Mouse (Mus musculus): ENCODE data around the gene Rbms3.

Gene Rbms3

DNA sequence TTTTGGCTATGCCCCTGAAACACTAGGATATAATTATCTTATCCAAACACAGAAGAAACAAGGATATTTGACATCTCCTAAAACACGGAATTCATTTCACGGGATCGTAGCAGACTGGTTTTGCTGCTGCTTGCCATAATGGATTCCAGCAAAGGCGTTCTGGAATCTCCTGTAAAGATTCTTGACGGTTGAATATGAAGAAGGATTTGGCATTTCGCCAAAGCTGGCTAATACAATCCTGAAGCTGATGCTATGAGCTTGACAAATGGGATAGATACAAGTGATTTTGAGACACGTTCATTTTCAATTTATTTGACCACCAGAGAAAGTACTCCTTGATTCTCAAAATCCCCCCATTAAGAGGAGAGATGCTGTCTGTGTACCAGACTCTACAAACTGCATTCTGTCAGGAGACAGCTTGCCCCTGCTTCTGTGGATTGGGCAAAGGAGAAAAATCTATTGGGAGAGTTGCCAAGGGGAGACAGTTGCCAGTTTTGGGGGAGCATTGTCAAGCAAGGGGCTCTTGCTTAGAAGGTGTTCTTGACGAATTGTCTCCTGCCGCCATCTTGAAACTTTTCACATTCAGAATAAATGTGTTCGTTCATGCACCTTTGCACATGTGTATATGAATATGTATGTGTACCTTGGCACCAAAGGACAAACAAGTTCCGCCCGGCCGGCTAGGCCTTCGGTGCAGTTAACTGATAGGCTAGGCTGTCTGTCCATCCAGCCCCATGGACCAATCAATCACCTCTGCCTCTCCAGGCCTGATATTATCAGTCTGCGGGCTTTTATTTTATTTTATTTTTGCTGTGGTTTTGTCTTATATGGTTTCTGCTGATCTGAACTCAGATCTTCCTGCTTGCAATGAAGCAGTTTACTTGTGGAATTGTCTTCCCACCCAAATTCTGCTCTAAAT is 442.3 kb downstream of the Rbms3 start:
- no peak for DNase-seq (ENCODE audit: low spot score)

DNA sequence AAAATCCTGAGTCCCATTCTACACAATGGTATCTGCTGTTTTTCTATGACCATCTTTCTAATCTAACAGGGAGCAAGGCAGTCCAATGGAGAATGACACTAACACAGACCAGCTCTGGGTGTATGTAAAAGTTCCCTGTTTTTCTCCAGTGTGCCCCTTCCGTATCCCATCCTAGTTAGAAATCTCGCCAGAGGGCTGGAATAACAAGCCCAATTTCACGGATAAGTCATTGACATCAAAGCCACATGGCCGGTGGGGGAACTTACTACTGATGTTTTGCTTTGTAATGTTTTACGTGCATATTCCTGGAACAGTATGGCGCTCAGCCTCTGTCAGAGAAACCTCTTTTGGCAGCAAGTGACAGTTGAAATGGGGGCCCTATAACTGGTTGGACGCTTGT is 449.1 kb downstream of the Rbms3 start:
- no peak for DNase-seq (ENCODE audit: low spot score)

DNA sequence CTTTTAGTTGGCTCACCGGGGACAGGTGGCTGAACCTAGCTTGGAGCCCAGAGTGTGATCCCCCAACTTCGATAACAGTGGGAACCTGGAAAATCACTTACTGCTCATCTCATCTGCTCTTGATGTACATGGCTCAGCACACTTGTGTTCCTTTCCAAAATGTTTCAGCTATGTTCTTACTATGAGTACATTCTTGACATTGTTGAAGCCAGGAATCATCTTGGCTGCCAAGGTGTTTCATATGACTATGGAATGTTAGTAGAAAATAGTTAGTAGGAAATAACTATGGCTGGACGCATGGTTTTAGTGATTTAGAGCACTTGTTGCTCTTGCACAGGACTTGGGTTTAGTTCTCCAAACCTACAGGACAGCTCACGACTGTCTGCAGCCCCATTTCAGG is 451.3 kb downstream of the Rbms3 start:
- DNase-seq (ENCODE audit: low spot score) = no peak

DNA sequence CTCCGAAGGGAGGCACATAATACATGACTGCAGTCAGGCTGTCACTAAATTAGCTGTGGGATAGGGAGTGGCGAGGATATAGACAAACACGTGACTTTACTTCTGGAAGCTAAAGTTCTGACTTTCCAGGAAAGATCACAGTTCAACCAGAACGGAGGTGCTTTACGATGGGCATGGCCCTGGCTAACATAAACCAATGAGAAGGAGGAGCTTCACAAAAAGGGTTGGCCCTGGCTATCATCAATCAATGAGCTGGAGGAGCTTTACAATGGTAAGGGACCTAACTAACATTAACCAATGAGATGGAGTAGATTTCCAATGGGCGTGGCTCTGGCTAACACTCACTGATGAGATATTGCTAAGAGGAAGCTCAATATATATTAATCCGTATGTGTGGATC is 457.2 kb downstream of the Rbms3 start:
- no peak for DNase-seq (ENCODE audit: low spot score)

GRCm38 (mm10) chr9:117169196-117169595 is 460.5 kb downstream of the Rbms3 start:
- DNase-seq (ENCODE audit: low spot score) = no peak

- no peak for DNase-seq (ENCODE audit: low spot score)
Observed at GRCm38 (mm10) chr9:117163143-117163542, 466.6 kb downstream of the Rbms3 start.

GRCm38 (mm10) chr9:117161150-117161549 is 468.6 kb downstream of the Rbms3 start:
- DNase-seq (ENCODE audit: low spot score) = no peak

GRCm38 (mm10) chr9:117156330-117156905 is 473.3 kb downstream of the Rbms3 start:
- DNase-seq (ENCODE audit: low spot score) = no peak

GRCm38 (mm10) chr9:117154590-117154989 is 475.1 kb downstream of the Rbms3 start:
- DNase-seq (ENCODE audit: low spot score) = no peak

GRCm38 (mm10) chr9:117153686-117154274 is 475.9 kb downstream of the Rbms3 start:
- no peak for DNase-seq (ENCODE audit: low spot score)

DNA sequence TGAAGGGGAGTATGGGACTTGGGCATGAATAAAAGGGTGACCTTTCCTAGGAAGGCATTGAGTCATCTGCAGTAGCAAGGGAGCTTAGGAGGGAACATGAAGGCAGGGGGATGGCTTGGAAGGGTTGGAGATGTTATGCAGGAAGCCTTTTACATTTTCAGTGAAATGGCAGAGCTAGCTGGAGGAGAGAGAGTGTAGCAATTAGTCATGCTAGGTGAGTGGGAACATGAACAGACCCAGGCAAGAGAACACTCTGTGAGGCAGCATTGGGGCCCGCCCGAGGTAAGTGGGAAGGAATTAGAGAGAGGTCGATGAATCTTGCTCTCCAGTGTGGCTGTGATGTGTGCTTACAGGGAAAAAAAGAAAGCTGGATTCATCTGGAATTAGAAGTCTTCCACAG is 477.8 kb downstream of the Rbms3 start:
- DNase-seq (ENCODE audit: low spot score) = no peak

DNA sequence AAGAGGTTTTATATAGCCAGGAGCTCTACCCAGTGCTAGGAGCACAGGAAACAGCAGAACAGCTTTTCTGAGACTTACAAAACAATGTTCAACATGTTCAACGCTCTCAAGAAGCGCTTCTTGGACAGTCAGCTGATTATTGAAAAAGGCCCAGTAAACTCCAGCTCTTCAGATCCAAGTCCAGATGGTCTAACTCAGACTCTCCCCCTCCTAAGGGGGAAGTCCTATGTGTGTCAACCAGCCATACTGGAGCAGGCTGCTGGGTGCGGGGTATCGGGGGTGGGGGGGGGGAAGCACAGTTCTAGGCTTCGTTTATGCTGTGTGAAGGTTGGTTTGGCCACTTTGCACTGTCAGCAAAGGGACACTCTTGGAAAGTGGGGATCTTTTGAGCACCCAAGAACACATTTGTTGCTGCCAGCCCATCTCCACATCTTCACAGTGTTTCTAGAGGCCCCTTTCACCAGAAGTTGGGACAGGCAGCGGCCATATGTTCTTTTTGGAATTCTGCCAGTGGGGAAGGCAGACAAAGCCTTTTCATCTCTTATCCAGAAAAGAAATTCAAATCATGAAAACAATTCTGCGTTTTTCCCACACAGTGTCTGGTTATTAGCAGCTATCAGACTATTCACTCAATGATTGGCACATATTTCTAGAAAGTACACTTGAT is 485.5 kb downstream of the Rbms3 start:
- DNase-seq (ENCODE audit: low spot score) = no peak

- DNase-seq (ENCODE audit: low spot score) = no peak
Observed at GRCm38 (mm10) chr9:117139971-117140370, 489.7 kb downstream of the Rbms3 start.

DNA sequence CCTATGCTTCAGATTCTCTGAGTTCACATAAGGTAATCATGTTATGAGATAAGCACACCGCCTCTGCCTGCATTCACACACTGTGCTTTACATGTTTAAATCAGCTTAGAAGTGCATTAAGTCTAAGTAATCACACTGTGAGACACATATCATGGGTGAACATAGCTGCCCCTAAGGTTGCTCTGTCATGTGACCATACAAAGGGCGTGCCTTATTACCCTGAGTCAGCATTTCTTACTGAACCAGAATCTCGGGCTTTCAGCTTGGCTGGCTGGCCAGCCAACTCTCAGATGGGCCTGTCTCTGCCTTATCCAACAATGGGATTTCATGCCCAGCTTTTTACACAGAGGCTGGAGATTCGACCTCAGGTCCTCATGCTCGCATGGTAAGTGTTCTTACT is 493.3 kb downstream of the Rbms3 start:
- no peak for DNase-seq (ENCODE audit: low spot score)

GRCm38 (mm10) chr9:117134043-117134442 is 495.7 kb downstream of the Rbms3 start:
- DNase-seq (ENCODE audit: low spot score) = peak; percentile 58

DNA sequence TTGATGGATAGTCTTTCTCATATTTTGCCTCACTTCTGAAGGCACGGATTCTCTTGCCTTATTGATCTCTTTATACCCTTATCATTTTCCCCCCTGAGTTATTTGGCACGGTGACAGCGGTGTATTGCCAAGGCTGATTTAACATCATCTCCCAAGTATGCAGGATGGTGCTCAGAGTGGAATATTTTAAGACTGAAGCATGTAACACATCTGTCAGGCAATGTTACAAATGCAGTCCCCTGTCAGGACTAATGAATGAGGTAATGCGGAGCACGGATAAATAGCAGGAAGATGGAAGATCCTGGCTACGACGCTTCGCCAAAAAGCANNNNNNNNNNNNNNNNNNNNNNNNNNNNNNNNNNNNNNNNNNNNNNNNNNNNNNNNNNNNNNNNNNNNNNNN is 502.9 kb downstream of the Rbms3 start:
- DNase-seq (ENCODE audit: low spot score) = no peak

GRCm38 (mm10) chr9:117125844-117126243 is 503.9 kb downstream of the Rbms3 start:
- no peak for DNase-seq (ENCODE audit: low spot score)

- no peak for DNase-seq (ENCODE audit: low spot score)
Observed at GRCm38 (mm10) chr9:117121572-117121971, 508.1 kb downstream of the Rbms3 start.

- no peak for DNase-seq (ENCODE audit: low spot score)
Observed at GRCm38 (mm10) chr9:117117181-117117729, 512.5 kb downstream of the Rbms3 start.

DNA sequence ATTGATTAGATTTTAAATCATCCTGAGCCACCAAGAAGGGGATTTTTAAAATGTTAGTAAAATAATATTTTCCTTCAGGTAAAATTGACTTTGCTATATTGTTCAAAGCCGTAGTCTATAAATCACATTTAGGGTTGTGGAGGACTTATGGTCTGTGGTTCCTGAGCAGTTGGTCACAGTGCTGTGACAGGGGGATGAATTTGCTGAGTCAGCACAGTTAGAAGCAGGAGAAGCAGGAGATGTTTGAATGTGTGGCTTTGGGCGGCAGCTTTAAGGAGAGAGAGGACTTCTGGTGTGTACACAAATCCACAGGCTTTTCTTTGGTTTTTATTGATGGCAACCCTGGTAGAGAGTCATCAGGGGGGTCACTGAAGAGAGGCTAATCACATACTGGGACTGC is 514.1 kb downstream of the Rbms3 start:
- no peak for DNase-seq (ENCODE audit: low spot score)

DNA sequence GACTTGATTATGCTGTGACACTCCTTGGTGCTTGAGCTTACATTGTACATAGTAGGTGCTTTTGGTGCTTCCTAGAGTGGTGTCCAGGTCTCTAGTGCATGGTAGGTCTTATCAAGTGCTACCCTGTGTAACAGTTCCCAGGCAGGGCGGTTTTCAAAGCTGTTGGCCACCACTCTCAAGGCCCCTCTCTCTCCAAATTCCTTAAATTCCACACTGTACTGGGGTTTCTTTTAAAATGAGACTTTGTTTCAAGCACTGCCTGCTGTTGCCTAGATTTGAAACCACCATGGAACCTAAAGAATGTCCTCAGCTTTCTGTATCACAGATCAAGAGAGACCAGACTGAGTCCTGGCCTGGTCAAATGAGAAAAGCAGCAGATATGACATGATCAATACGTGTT is 516.1 kb downstream of the Rbms3 start:
- DNase-seq (ENCODE audit: low spot score) = no peak

GRCm38 (mm10) chr9:117107926-117108325 is 521.8 kb downstream of the Rbms3 start:
- no peak for DNase-seq (ENCODE audit: low spot score)
